Mouse (Mus musculus) splenic B cell, adult 2 months (primary cell): Measurements from ENCODE around the gene Col16a1.

Experiments used
- DNase-seq: peaks from one replicate; pipeline ENCODE4 v3.0.0-alpha.2; 2011; ENCODE audit warnings: low read depth, low spot score
- H3K27me3 ChIP-seq: 2 replicates; pipeline ENCODE4 v1.6.1; 2012; ENCODE audit warnings: mild to moderate bottlenecking, low read length, moderate library complexity, mixed read lengths; ENCODE audit not compliant: control insufficient read depth, poor library complexity, insufficient read depth, severe bottlenecking
- H3K36me3 ChIP-seq: 2 replicates; pipeline ENCODE4 v1.6.1; 2012; ENCODE audit warnings: mild to moderate bottlenecking, low read length, moderate library complexity, mixed read lengths; ENCODE audit not compliant: control insufficient read depth, poor library complexity, insufficient read depth, severe bottlenecking

Gene Col16a1

DNA sequence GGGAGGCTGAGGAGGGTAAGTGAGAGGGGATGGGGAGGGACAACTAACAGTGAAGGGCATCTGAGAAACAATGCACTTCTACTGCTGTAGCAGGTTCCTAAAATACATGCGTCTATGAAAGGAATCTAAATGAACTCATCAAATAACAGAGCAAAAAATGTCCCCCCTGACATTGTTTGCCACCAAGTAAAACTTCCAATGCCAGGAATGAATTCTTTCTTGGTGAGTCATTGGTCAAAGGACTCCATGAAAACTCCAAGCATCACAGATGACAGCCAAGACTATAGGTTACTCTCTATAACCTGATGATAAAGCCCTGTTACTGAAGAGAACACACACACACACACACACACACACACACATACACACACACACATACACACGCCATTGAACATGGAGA lies 16.5 kb upstream of the Col16a1 start:
- DNase-seq: no peak
- peaks cover 2% of the 10 kb centered on the region; the same call in 1 of the 2 replicates for H3K27me3 ChIP-seq

DNA sequence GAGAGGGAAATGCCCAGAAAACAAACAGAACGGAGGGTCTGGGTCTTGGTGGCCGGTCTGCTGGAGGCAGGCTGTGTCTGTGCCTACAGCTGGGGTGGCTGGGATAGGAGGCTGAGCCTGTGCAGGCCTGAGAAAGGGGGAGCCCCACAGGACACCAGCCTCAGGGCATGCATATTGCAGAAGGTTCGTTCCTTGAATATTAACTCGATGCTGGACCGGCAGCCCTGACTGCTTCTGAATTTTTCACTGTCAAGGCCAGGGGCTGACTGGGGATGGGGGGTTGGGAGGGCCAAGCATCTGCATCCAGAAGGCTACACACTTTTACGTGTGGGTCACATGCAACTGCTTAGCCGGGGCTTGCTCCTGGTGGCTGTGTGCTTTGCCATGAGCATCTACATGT lies 14.1 kb upstream of the Col16a1 start:
- Histone ChIP-seq H3K27me3 (peaks cover 2% of the 10 kb centered on the region; the same call in 1 of the 2 replicates), H3K36me3 (no peaks in the 10 kb centered on the region)
- DNase-seq: no peak

More for the DNA sequence above, 16.5 kb upstream of the Col16a1 start:
- no peaks in the 10 kb centered on the region for H3K36me3 ChIP-seq

DNA sequence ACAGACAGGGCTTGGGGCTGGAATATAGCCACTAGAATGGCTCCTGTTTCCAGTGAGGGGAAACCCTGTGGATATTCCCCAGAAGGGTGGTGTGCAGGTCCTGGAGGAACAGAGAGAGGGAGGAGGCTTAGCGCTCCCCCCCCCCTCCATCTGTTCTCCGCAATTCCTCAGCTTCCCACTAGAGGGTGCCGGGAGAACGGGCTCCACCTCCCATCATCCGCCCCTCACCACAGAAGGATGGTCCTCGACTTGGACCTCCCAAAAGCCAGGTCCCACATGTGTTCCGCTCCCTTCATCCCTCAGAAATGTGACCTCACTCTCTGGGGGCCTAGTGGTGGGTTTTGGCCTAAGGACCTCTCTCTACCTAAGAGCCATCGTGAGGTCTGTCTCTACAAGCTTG lies 11.5 kb upstream of the Col16a1 start:
- H3K36me3 ChIP-seq: no peaks in the 10 kb centered on the region
- DNase-seq: peak; percentile 46
- peaks cover 2% of the 10 kb centered on the region; the same call in 1 of the 2 replicates for H3K27me3 ChIP-seq

DNA sequence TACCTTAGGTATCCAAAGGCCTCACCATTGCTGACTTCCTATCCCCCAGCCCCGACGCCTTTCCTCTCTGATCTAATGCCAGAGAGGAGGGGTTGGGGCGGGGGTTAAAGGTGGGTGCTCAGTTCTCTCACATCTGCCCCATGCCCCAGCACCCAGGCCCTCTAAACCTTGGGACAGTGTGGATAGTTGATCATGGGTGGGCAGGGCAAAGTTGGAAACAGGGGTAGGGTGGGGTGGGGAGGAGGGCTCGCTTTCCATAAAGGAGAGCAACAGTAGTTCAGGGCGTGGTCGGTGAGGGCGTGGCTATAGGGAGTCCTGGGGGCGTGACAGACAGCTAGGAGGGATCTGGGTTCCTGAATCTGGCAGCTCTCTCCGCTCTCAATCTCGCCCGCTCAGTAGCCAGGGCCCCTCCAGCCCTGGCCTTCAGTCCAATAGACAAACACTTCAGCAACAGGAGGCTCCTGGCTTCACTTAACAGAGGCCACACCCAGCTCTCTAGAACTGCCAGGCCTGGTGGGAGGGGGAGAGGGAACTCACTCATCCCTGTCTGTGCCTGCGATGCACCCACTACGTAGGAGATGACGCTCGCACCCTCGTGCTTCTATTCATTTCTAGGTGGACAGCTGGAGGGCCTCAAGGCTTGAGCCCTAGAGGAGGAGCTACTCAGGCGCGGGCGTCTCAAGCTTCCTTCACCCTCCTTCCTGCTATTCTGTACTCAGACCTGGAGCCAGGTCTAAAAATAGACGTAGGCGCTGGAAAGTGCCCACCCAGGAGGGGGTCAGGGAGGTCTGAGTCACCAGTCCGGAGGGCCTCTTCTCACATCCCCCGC lies 10.9 kb upstream of the Col16a1 start:
- Histone ChIP-seq H3K27me3 (peaks cover 2% of the 10 kb centered on the region; the same call in 1 of the 2 replicates), H3K36me3 (no peaks in the 10 kb centered on the region)
- DNase-seq: peak; percentile 22

DNA sequence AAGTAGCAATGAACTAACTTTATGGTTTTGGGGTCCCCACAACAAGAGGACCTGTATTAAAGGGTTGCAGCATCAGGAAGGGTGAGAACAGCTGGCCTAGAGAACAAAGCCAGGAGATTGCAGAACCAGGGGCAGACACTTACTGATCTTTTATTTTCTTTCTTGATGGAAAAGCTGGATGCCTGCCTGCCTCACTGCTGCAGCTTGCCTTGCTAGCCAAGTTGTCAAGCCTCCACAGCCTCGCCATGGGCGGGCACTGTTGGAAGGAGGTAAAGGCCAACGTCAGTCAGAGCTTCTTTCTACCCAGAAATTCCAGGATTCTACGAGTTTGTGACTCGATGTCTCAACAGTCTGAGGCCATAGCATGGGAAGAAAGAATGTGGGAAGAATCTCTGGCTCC lies 8.3 kb upstream of the Col16a1 start:
- H3K36me3 ChIP-seq: no peaks in the 10 kb centered on the region
- DNase-seq: no peak
- H3K27me3 ChIP-seq: no peaks in the 10 kb centered on the region

DNA sequence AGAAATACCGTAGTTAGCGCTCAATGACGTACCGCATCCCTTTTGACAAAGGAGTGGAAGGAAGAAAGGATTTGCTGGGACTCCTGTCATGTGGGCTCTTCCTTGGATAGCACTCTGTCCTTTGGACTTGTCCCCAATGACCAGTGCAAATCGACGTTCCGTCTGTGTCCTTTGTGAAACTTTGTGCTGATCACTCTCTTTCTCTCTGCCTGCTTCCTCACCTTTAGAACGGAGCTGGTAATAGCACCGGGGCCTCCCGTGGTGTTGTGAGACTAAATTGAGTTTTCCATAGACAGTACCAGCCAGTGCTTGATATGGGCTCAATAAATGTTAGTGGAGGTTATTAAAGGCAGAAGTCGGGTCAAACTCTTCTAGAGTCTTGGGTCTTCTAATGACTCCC lies 6.6 kb upstream of the Col16a1 start:
- no peak for DNase-seq
- H3K27me3 ChIP-seq: no peaks in the 10 kb centered on the region
- H3K36me3 ChIP-seq: no peaks in the 10 kb centered on the region

DNA sequence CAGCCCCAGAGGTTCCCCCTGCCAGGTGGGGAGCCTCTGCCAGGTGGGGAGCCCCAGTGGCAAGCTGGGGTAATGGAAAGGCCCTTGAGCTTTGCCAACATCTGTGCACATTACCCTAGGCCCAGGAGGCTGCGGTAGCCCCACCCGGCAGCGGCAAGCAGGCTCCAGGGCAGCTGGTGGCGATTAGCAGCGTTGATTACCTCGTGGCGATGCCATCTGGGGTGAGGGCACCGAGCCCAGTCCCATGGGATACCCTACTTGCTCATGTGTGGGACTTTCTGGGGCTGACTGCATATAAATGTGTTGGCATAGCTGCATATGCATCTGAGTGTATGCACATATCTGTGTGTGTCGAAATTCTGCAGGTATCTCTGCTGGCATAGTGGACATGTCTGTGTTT lies 3.4 kb upstream of the Col16a1 start:
- Histone ChIP-seq H3K27me3 (no peaks in the 10 kb centered on the region), H3K36me3 (no peaks in the 10 kb centered on the region)
- DNase-seq: peak; percentile 23

DNA sequence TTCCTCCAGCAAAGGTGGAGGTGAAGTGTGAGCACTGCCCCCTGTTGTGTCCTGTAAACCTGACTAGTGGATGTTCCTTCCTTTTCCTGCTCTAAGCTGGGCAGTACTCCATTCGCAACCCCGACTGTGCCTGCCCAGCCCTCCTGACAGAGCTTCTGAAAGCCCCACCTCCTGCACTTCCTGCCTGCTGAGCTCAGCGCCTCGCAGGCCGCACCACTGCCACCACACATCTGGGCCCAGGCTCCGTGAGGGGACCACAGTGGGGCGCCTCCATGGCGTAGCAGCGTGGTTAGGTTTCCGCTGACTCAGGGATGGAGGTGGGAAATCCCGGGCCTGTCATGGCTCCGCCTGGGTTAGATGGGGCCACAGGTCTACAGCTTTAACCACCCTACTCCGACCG lies 2.0 kb upstream of the Col16a1 start:
- peak; percentile 58 for DNase-seq
- Histone ChIP-seq H3K36me3 (no peaks in the 10 kb centered on the region), H3K27me3 (no peaks in the 10 kb centered on the region)

DNA sequence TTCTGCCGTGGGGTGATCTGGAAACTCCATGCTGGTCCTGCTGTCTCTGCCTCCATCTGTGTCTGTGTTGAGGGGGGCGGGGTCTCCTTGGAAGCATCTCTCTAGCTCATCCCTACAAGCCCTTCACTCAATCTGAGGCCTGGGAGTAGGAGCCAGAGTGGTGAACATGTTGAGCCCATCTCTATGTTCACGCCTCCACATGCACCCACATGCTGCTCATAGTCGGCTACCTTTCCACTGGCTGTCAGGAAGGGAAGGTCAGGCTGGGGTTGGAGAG lies 501 bp downstream of the Col16a1 start:
- no peaks in the 10 kb centered on the region for H3K27me3 ChIP-seq

DNA sequence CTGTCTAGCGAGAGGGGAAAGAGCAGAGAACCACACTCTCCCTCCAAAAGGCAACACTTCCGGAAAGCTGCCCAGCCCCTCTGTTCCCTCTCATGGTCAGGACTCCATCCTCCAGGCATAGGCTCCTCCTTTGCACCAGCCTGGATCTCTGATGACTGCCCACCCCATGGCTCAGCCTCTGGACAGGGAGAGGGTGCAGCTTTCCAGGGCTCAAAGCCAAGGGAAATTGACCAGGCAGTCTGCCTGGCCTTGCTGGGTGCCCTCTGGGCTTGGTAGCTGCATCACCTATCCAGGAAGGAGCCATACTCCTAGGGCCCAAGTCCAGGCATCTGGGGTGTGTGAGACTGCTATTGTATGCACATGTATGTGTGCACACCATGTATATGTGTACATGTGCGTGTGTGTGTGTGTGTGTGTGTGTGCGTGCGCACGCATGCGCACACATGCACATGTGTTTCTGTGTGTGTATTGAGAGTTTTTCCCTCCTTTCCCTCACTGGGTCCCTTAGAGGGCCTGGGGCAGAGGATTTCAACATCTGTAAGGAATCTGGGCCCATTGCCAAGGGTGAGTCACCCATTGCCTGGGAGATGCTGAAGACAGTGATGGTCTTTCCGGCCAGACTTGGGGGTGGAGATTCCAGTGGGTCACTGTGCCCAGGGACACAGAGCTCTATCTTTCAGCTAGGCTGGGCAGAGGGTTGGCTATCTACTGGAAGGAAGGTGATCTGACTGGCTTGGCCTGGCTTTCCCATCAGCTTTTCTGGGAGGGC lies 2.6 kb downstream of the Col16a1 start:
- Histone ChIP-seq H3K27me3 (no peaks in the 10 kb centered on the region), H3K36me3 (no peaks in the 10 kb centered on the region)
- no peak for DNase-seq

More for the DNA sequence above, 501 bp downstream of the Col16a1 start:
- DNase-seq: no peak
- no peaks in the 10 kb centered on the region for H3K36me3 ChIP-seq

DNA sequence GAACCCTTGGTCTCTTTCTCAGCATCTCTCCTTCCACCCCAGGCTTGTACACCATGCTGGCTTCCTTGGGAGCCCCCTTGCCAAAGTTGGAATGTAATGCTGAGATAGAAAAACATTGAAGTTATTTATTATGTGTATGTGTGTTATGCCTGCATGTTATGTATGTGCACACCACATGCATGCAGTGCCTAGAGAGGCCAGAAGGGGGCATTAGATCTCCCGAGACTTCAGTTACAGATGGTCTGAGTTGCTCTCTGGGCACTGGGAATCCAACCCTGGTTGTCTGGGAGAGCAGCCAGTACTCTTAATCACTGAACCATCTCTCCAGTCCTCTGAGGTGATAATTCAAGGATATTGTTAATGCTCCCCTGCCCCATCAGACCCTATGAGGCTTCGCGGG lies 4.6 kb downstream of the Col16a1 start:
- H3K36me3 ChIP-seq: no peaks in the 10 kb centered on the region
- H3K27me3 ChIP-seq: no peaks in the 10 kb centered on the region
- no peak for DNase-seq

DNA sequence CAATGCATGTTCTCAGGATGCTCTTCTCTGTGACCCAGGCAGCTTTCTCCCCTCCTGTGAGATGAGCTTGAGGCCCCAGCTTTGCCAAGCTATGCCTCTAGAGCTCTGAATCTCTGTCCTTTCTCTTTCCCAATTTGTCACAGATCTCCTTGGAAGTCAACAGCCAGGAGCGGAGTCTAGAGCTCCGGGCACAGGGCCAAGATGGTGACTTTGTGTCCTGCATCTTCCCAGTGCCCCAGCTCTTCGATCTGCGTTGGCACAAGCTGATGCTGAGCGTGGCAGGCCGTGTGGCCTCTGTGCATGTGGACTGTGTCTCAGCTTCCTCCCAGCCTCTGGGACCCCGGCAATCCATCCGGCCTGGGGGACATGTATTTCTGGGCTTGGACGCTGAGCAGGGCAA lies 5.5 kb downstream of the Col16a1 start:
- Histone ChIP-seq H3K27me3 (no peaks in the 10 kb centered on the region), H3K36me3 (no peaks in the 10 kb centered on the region)
- DNase-seq: no peak

DNA sequence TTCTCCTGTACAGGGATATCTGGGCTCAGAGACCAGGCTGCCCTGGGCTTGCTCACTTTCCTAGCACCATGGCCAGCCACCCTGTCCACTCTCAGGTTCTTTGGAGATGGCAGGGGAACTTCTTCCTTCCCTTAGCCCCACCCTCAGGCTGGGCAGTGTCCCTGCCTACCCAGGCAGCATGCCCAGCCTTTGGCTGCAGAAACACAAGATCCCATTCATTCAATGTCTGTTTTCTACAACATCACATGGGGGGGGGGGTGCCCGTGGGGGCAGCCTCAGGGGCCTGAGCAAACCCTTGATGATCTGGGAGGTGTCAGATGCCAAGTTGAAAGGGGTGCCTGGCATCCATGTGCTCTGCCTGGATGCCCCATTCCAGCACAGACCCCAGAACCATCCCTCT lies 7.1 kb downstream of the Col16a1 start:
- no peak for DNase-seq
- Histone ChIP-seq H3K27me3 (no peaks in the 10 kb centered on the region), H3K36me3 (no peaks in the 10 kb centered on the region)

DNA sequence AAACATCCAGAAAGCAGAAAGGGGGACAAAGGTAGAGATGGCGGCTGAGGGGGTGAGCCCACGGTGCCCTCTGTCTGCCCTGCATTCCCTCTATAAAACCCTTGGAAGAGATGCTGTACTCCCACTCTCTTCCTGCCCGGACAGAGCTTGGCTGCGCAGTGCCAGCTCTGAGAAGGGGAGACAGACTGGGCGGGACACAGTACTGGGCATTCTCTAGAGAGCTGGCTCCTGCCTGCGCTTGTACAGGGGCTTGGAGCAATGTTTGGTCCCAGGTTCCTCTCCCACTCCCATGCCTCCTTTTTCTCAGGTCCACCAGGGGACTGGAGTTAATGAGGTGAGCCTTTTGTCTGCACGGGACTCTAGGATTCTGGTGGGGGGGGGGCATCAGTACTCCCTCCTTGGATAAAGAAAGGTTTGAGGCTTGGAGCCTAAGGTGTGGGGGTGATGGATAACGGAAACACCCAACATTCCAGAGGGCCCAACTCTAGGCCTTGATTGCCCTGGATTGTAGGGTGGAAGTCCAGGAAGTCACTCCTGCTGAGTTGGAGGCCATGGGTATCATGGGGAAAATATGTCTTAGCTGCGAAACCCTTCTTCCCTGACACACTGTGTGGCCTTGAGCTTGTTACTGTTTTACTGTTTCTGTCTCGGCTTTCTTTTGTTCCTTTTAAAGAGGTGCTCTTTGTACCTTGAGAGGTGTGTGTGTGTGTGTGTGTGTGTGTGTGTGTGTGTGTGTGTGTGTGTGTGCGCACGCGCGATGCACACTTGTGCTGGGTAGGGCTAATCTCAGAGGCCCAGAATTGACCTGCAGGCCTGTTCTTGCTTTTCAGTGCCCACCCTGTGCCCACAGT lies 7.7 kb downstream of the Col16a1 start:
- Histone ChIP-seq H3K27me3 (no peaks in the 10 kb centered on the region), H3K36me3 (no peaks in the 10 kb centered on the region)
- no peak for DNase-seq

DNA sequence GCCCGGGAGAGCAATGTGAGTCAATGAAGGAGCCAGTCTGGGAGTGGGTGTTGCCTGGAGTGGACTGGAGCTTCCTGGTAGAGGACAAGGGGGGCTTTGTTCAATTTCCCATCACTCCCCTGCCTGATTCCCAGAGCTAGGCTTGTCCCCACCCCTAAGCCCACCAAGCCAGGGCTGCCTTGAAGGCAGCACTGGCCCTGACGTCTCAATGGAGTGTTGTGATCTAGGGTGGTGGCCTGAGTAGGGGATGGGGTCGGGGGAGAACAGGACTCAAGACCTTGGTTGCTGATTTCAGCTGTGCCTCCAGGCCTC lies 8.3 kb downstream of the Col16a1 start:
- DNase-seq: no peak
- no peaks in the 10 kb centered on the region for H3K36me3 ChIP-seq
- H3K27me3 ChIP-seq: no peaks in the 10 kb centered on the region
